Mouse (Mus musculus) heart, embryonic 11.5 days (tissue): Measurements from ENCODE around the gene Fgd6. TPM values are rescaled to one million over a fixed set of nuclear protein-coding genes. Genes with fewer than 3 reads are reported as not detected.
A peak's percentile ranks its signal among the peaks of the same experiment; 100 is the strongest.

Source experiments
- ATAC-seq: fragments of 200-750 bp; cut with Nextera tagmentation; replicated peaks from 2 replicates; pipeline ENCODE4 v1.8.0; 2017; ENCODE audit warnings: moderate library complexity; ENCODE audit not compliant: insufficient number of reproducible peaks, low FRiP score, low TSS enrichment
- H3K27ac ChIP-seq: fragments of 300-500 bp; sonication (generic); 2 replicates; pipeline ENCODE4 v1.5.1; 2014; ENCODE audit warnings: mild to moderate bottlenecking, low read depth, low read length
- H3K27me3 ChIP-seq: fragments of 300-500 bp; sonication (generic); 2 replicates; pipeline ENCODE4 v1.6.1; 2014; ENCODE audit warnings: mild to moderate bottlenecking, low read length, mixed read lengths; ENCODE audit not compliant: control insufficient read depth, insufficient read depth
- H3K36me3 ChIP-seq: fragments of 300-500 bp; sonication (generic); 2 replicates; pipeline ENCODE4 v1.6.1; 2014; ENCODE audit warnings: mild to moderate bottlenecking, low read length, moderate library complexity, mixed read lengths; ENCODE audit not compliant: control insufficient read depth, insufficient read depth
- H3K4me1 ChIP-seq: fragments of 300-500 bp; sonication (generic); 2 replicates; pipeline ENCODE4 v1.6.1; 2014; ENCODE audit warnings: low read length; ENCODE audit not compliant: control insufficient read depth, insufficient read depth
- H3K4me2 ChIP-seq: fragments of 300-500 bp; sonication (generic); 2 replicates; pipeline ENCODE4 v1.6.1; 2014; ENCODE audit warnings: mild to moderate bottlenecking, moderate library complexity
- H3K4me3 ChIP-seq: fragments of 300-500 bp; sonication (generic); 2 replicates; pipeline ENCODE4 v1.5.1; 2014; ENCODE audit warnings: low read depth, low read length
- H3K9ac ChIP-seq: fragments of 300-500 bp; sonication (generic); 2 replicates; pipeline ENCODE4 v1.6.1; 2014; ENCODE audit warnings: mild to moderate bottlenecking, low read depth, low read length, moderate library complexity
- H3K9me3 ChIP-seq: fragments of 300-500 bp; sonication (generic); replicated peaks from 2 replicates; pipeline ENCODE4 v1.6.1; 2016; ENCODE audit warnings: low read length; ENCODE audit not compliant: control insufficient read depth
- WGBS: fragments of 180-500 bp; shearing (Covaris S2); extraction: QIAGEN DNeasy Blood & Tissue Kit; methylation state at CpG from one replicate; pipeline ENCODE4 v1.1.7; 2014; ENCODE audit not compliant: insufficient replicate concordance; 5-methylcytosine and 5-hydroxymethylcytosine counted together
- polyA plus RNA-seq: library from polyadenylated mRNA; unstranded; fragments of >200 nt; fragmentation: Nextera tagmentation; extraction: Ambion mirVana; gene quantifications from 2 replicates; pipeline ENCODE4 v1.2.1, GENCODE M21; 2014

The Fgd6 gene
- polyA plus RNA-seq, 1 experiment from 2014 or later = 4.3 TPM

- Histone ChIP-seq H3K4me2 (peak overlapping the region; percentile 64), H3K27me3 (no peaks in the 10 kb centered on the region), H3K4me3 (peak overlapping the region; percentile 86), H3K9ac (peak overlapping the region; percentile 93), H3K27ac (peak overlapping the region; percentile 79), H3K4me1 (peaks cover 10% of the 10 kb centered on the region), H3K36me3 (no peaks in the 10 kb centered on the region), H3K9me3 (no peaks in the 10 kb centered on the region)
- 1% methylated on average over 24 of the region's 32 CpGs for WGBS
- no peak for ATAC-seq
Measured at GRCm38 (mm10) chr10:94036375-94036758, 566 bp downstream of the Fgd6 start.

- 55% methylated on average over 9 of the region's 9 CpGs for WGBS
- H3K4me3 ChIP-seq = peak overlapping the region; percentile 86
- H3K4me2 ChIP-seq = peak overlapping the region; percentile 64
- no peaks in the 10 kb centered on the region for H3K9me3 ChIP-seq
- H3K36me3 ChIP-seq = no peaks in the 10 kb centered on the region
- H3K27me3 ChIP-seq = no peaks in the 10 kb centered on the region
- no peak overlapping the region for H3K9ac ChIP-seq
- peaks cover 10% of the 10 kb centered on the region for H3K4me1 ChIP-seq
- H3K27ac ChIP-seq = no peak overlapping the region
- ATAC-seq = no peak
Measured at GRCm38 (mm10) chr10:94037196-94037595, 1.4 kb downstream of the Fgd6 start.

DNA sequence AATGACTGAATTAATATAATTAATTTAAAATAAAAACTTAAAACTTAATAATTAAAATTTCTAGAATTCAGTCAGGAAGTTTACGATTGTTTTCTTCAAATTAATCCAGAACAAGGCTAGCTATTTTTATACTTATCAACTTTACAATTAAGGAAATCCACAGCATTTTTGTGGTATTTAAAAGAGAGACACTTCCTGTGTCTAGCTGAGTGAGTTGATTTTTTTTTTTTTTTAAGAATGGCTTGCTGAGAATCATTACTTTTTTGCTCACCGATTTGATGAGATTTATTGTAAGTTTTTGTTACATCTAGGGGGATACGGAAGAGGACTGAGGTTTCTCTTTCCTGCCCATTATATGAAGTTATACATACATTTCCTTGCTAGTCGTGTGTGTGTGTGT, 1.8 kb downstream of the Fgd6 start:
- Histone ChIP-seq H3K4me2 (no peak overlapping the region), H3K4me3 (no peak overlapping the region; the same call in 1 of the 2 replicates), H3K27me3 (no peaks in the 10 kb centered on the region), H3K4me1 (peaks cover 10% of the 10 kb centered on the region), H3K27ac (no peak overlapping the region), H3K9me3 (no peaks in the 10 kb centered on the region), H3K36me3 (no peaks in the 10 kb centered on the region), H3K9ac (no peak overlapping the region)
- no peak for ATAC-seq
- 84% methylated on average over 4 of the region's 4 CpGs for WGBS

- peaks cover 10% of the 10 kb centered on the region for H3K4me1 ChIP-seq
- H3K9me3 ChIP-seq = no peaks in the 10 kb centered on the region
- 77% methylated on average over 7 of the region's 7 CpGs for WGBS
- H3K4me2 ChIP-seq = no peak overlapping the region
- no peak for ATAC-seq
- no peak overlapping the region for H3K9ac ChIP-seq
- no peak overlapping the region for H3K27ac ChIP-seq
- no peaks in the 10 kb centered on the region for H3K36me3 ChIP-seq
- no peaks in the 10 kb centered on the region for H3K27me3 ChIP-seq
- no peak overlapping the region for H3K4me3 ChIP-seq
Measured at GRCm38 (mm10) chr10:94038366-94039260, 2.8 kb downstream of the Fgd6 start.

- peaks cover 18% of the 10 kb centered on the region for H3K4me1 ChIP-seq
- no peak overlapping the region for H3K4me2 ChIP-seq
- 0 out of 2 replicates have a peak, but pooled peaks cover 3% of the 10 kb centered on the region for H3K36me3 ChIP-seq
- H3K27me3 ChIP-seq = no peaks in the 10 kb centered on the region
- H3K27ac ChIP-seq = no peak overlapping the region
- 82% methylated on average over 10 of the region's 10 CpGs for WGBS
- no peak for ATAC-seq
- no peaks in the 10 kb centered on the region for H3K9me3 ChIP-seq
- no peak overlapping the region for H3K9ac ChIP-seq
- no peak overlapping the region for H3K4me3 ChIP-seq
Measured at GRCm38 (mm10) chr10:94043908-94044307, 8.1 kb downstream of the Fgd6 start.

DNA sequence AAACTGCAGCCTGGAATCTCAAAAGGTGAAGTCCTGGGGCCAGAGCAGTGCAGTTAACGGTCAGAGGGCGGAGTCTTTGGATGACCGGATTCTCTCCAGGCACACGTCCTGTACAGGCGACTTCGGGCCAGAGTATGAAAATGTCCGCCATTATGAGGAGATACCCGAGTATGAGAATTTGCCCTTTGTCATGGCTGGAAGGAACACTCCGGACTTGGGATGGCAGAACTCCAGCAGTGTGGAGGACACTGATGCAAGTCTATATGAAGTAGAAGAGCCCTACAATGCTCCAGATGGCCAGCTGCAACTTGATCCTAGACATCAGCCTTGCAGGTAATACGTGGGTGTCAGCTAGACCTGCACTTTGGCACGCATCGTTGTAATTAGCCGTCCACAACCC, 9.5 kb downstream of the Fgd6 start:
- H3K27ac ChIP-seq = no peak overlapping the region
- H3K36me3 ChIP-seq = 0 out of 2 replicates have a peak, but pooled peaks cover 3% of the 10 kb centered on the region
- H3K4me1 ChIP-seq = peaks cover 22% of the 10 kb centered on the region
- H3K4me2 ChIP-seq = no peak overlapping the region
- no peaks in the 10 kb centered on the region for H3K9me3 ChIP-seq
- H3K4me3 ChIP-seq = no peak overlapping the region
- H3K27me3 ChIP-seq = no peaks in the 10 kb centered on the region
- 93% methylated on average over 13 of the region's 13 CpGs for WGBS
- ATAC-seq = no peak
- H3K9ac ChIP-seq = no peak overlapping the region

DNA sequence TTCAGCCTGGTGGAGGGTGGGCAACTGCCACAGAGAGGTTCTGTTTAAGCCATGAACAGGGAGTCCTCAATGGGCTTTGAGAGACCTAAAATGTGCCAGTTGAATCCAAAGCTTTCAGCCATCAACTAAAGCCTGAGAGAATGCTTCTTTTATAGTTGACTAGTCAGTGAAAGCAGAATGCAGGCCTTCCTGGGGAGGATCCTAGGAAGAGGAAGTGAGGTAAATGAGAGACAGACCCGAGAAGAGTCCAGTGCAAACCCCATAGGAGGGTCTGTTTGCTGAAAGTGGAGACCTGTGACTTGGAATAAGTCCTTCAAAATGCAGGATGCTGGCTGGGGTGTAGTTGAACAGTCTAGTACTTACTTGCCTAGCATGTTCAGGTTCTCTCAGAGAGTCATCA, 11.2 kb downstream of the Fgd6 start:
- WGBS = 55% methylated on average over 1 of the region's 1 CpGs
- H3K4me2 ChIP-seq = no peak overlapping the region
- H3K27me3 ChIP-seq = no peaks in the 10 kb centered on the region
- peak overlapping the region; percentile 13; the same call in 1 of the 2 replicates for H3K27ac ChIP-seq
- no peak for ATAC-seq
- H3K4me1 ChIP-seq = peaks cover 22% of the 10 kb centered on the region
- H3K9me3 ChIP-seq = no peaks in the 10 kb centered on the region
- no peak overlapping the region for H3K9ac ChIP-seq
- no peak overlapping the region for H3K4me3 ChIP-seq
- 0 out of 2 replicates have a peak, but pooled peaks cover 3% of the 10 kb centered on the region for H3K36me3 ChIP-seq

- H3K27me3 ChIP-seq = no peaks in the 10 kb centered on the region
- H3K27ac ChIP-seq = peak overlapping the region; percentile 62
- H3K4me2 ChIP-seq = peak overlapping the region; percentile 45
- H3K36me3 ChIP-seq = 0 out of 2 replicates have a peak, but pooled peaks cover 3% of the 10 kb centered on the region
- peaks cover 22% of the 10 kb centered on the region for H3K4me1 ChIP-seq
- peak; percentile 84 for ATAC-seq
- WGBS = 19% methylated on average over 10 of the region's 10 CpGs
- no peaks in the 10 kb centered on the region for H3K9me3 ChIP-seq
- H3K9ac ChIP-seq = peak overlapping the region; percentile 58; the same call in 1 of the 2 replicates
- H3K4me3 ChIP-seq = no peak overlapping the region
Measured at GRCm38 (mm10) chr10:94047845-94048559, 12.2 kb downstream of the Fgd6 start.
